Mouse (Mus musculus) embryo, embryonic 11 days (tissue): Measurements from ENCODE around the gene Stau1.

Experiments
- DNase-seq: peaks from one replicate; pipeline ENCODE4 v3.0.0-alpha.2; 2015

Gene Stau1

DNA sequence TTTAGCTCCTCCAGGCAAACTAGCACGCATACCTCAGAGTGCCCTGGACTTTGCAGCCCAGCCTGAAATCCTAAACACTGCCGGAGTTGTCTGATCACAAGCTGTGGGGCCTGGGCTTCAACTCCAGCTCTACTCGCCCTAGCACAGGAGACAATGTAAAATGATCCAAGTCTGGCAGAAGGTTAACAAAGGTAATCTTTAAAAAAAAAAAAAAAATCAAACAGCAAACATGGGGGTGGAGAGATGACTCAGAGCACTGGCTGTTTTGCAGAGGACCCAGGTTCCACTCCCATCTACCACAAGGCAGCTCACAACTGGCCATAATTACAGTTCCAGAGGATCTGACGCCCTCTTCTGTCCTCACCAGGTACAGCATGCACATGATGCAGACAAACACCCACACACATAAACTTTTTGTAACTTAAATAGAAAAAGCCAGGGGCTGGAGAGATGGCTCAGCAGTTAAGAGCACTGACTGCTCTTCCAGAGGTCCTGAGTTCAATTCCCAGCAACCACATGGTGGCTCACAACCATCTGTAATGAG is 12.7 kb downstream of the Stau1 start:
- no peak for DNase-seq

DNA sequence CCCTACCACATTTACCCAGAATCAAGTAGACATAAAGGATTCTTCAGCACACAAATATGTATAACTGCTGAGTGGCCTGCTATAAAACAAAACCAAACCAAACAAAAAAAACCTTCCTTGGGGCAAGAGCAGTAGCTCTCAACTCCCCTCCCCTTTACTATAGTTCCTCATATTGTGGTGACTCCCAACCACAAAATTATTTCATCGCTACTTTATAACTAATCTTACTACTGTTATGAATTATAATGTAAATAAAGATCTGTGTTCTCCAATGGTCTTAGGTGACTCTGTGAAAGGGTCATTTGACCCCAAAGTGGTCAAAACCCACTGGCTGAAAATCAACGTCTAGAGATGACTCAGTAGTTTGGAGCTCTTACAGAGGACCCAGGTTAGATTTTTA is 15.9 kb downstream of the Stau1 start:
- DNase-seq = no peak

DNA sequence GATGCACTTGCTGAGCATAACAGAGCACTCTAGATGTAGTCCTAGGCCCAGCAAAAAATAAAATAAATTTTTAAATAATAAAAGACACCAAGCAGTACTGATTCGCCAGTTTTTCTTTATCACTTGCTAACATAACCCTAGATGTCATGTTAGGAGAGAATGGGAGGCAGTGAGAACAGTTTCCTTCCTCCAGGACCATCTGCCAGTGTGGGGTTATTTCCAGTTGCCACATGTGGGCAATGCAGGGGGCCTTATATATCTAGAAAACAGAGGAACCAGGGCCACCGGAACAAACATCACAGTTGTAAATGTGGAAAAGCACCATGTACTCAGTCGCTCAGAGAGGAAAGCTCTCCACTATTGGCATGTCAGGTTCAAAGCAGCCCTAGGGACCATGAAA is 18.6 kb downstream of the Stau1 start:
- no peak for DNase-seq

DNA sequence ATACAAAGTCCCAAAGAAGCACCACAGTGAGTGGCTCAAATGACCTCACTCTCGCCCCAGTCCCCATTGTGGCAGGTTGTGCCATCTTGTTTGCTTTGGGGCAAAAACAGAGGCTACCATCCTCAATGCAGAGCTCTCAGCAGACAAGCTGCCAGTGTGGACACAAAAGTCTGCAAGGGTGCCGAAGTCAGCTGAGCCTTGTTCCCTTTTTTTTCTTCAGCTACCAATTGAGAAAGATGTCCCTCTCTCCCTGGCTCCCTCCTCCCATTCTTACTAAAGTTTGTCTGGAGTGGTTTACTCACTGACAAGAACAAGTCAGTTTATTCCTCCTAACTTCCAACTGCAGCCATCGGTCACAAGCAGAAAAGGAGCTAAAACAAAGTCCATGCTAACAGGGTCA is 19.7 kb downstream of the Stau1 start:
- DNase-seq = no peak

DNA sequence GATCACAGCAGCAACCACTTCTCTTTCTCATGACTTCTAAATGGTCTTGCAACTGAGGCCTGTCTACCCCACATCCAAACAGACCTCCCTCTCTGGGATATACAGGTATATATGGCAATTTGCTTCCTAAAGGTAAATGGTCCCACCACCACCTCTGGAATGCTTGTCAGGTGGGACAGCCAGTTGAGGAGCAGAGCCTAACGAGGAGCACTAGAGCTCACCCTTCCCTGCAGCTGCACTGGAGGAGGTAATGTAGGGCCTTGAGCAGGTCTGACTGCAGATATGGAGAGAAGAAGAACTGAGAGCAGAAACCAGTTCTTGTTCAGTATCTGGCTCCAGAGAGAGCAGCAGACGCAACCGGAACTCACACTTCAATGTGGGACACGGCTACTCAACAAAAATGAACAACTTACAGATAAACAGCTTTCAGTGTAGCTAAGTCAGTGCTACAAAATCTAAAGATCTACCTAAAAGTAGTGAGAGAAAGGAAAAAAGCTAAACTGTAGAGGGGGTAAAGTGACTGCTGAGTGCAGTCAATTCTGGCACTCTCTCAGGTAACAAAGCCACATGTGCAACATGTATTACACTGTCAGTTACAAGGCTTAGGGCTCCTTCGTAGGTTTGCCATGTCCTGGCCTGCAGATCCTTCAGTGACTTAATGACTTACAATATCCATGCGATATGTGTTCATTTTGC is 21.8 kb downstream of the Stau1 start:
- no peak for DNase-seq

DNA sequence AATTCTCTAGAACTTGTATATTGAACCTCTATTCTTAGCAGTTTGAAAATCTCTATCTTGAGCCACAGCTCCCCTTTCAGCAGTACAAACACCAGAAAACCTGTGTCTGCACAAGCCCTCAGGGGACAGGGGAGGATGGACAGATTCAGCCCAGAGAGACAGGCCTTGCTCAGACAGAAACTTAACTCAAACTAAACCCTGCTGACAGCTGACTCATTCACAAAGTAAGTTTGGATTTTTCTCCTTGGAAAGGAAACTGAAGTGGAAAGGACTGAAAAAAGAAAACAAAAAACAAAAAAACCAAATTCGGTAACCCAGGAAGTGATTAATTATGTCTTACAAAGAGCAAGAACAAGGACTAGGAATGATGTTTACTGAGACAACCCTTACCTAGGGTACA is 22.9 kb downstream of the Stau1 start:
- DNase-seq = no peak

DNA sequence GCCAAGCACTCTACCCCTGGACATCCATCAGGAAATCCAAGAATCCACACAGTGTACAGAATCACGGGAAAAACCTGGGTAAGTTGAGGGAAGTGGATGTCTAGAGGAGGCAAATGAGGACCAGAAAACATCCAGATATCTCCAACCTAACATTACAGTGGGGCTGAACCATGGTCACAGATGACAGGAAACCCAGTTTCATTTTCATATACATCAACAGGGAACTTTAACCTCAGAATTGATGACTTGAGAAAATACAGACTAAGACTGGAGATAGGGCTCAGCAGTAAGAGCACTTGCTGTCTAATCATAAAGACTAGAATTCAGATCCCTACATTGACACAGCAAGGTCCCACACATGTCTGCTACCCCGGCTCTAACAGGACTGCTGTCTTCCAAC is 31.3 kb downstream of the Stau1 start:
- no peak for DNase-seq

DNA sequence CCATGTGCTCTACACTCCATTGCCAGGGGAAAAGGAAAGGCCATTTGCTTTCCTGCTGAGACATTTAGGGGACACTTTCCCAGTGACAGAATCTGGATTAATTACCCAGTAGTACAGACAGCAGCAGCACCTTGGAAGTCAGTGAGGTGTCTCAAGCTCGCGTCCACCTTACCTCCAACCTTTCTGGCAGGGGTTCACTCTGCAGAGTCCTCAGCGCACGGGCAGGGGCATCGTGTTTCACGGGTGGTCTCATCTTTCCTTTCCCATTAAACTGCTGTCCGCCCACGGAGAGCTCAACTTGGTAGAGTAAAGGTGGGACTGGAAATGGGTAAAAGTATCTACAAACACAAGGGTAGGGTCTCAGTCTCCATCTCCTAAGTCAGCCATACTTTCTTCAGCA is 32.8 kb downstream of the Stau1 start:
- DNase-seq = no peak

DNA sequence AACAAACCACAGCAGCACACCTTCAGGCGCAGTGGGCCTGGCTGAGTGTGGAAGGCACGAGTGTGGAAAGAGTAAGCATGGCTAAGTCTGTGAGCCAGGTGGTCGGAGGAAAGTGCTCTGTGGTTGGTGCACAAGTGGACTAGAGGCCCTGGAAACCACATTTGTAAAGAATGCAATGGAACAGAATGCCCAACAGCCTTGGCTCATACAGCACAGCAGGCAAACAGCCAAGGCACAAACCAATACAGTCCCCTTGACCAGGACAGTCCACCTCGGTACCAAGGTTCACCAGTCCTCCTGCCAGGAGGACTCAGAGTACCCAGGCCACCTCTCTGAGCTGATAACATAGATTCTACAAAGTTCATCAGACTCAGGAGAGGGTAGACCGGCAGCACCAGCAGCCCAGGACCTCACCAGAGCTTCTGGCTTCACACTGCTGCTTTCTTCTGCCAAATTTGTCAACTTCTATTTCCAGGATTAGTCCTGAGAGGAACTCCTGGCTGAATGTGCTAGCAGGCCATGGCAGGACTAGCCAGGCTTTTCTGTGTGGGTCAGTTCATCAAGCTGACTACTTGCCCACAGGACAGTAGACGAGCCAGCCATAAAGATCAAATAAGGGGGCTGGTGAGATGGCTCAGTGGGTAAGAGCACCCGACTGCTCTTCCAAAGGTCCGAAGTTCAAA is 35.3 kb downstream of the Stau1 start:
- DNase-seq = no peak

DNA sequence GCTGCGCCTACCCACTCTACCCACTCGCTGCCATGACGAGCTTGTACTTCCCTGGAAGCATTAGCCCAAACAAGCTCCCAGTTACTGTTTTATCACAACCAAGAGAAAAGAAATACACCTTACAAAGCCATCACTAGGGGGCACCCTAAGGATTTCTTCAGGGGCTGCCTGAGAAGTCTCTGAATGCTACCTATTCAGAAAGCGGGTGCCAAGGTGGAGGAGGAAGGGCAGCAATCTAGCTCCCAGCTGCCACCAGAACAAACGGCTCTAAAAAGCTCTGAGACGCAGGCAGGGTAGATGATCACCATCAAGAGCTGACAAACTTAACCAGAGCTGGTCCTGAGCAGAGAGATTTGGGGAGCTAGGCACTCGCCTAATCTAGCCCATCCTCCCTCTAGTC is 39.3 kb downstream of the Stau1 start:
- DNase-seq = peak; percentile 50

DNA sequence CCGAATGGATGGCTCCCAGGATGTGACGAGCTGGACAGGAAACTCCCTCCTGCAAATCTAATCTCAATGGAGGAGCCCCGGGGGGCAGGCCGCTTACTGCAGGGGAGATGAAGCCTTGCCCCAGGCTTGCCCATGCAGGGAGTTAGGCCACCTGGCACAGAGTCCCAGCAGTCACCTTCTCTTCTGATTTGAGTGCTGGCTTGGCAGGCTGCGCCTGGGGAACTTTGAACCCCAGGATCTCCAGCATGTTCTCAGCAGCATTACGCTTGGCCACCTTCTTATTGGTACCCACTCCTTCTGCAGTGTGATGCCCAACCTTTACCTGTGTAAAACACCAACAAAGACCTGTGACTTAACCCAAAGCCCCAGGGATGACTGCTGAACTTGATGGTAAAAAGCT is 43.9 kb downstream of the Stau1 start:
- DNase-seq = no peak

DNA sequence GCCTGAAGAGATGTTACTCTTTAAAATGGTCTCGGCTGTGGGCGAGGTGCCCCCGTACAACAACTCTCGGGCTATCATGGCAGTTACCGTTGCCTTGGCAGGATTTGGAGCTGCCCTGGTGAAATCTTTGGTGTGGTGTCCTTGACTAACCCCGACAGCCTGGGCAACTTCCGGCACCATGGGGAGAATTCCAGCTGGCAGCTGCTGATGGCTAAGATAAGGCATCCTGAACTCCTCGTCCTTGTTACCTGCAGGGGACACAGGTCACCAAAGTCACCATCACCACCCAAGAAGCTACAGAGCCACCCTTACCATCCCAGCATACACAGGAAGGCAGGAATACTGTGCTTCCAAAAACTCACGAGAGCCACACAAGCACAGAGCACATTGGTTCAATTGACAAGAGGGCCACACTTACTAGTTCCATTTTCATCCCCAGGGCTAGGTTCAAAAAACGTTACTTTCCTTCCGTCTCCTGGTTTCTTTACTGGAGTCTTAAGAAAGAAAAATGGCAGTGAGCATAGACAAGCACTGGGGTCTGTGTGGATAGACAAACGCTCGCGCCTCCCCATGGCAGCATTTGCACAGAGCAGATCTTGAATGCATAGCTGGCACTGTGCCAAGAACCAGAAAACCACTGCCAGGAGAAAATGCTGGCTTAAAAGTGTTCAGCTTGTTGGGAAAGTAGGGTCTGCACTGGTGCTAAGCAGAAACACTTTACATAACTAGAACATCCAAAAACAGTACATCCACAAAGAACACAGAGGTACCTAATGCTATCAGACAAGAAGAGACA is 45.0 kb downstream of the Stau1 start:
- DNase-seq = no peak

DNA sequence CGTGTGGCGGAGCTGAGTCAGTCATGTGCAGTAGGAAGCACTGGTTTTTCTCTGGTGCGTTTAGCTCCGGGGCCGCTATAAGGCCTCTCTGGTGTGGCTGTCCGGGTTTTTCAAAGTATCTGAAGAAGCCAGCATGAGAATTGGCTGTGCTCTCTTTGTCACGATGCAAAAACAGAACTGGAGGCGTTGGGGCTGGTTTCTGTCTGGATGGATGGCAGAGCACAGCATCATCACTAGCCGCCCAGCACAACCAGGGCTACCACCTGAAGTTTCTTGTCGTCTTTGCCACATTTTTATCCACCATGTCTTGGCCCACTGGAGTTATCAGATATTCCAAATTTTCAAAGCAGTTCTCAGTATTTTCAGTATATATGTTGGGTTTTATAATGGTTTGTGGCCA is 47.2 kb downstream of the Stau1 start:
- no peak for DNase-seq

DNA sequence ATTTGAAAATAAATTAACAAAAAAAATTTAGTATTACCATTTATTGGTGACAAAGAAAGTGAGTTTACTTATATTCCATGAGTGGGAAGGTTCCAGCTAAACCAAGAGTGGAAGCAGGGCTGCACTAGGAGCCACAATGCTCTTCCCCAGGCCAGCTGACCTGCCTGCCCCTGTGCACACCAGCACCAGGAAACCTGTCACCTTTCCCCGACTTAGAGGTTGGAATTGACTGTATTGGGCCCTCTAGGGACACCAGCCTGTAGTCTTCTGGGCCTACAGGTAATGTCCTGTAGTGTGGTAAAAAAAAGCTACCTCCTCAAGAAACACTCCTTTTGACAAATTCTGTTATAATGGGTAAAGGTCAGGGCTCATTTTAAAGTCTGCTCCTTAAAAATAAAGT is 47.9 kb downstream of the Stau1 start:
- no peak for DNase-seq

DNA sequence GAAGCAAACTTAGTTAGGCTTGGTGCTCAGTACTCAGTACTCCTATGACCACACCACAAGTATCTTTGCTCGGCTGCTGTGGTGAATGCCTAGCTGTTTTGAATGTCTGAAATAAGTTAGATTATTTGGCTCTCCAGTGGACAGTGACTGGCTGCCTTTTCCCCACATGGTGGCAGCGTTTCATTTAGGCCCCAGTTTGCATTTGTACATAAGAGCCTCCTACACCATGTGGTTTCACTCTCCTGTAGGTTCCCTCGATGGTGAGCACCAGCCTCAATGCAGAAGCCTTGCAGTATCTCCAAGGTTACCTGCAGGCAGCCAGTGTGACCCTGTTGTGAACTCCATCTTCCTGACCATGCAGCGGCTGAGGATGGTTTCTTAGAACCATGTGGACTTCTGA is 50.6 kb downstream of the Stau1 start:
- DNase-seq = peak; percentile 41

DNA sequence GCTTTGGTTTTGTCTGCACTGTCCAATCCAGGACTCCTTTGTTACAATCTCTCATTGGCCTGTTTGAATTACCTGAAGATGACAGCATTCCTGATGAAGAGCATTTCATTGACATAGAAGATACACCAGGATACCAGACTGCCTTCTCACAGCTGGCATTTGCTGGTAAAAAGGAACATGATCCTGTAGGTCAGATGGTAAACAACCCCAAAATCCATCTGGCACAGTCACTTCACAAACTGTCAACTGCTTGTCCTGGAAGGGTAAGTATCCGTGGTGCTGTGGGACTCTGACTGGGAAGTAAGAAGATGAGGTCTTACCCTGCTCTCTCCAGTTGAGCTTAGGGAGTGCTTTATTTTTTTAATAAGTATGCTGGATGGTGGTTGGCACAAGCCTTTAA is 51.8 kb downstream of the Stau1 start:
- no peak for DNase-seq

DNA sequence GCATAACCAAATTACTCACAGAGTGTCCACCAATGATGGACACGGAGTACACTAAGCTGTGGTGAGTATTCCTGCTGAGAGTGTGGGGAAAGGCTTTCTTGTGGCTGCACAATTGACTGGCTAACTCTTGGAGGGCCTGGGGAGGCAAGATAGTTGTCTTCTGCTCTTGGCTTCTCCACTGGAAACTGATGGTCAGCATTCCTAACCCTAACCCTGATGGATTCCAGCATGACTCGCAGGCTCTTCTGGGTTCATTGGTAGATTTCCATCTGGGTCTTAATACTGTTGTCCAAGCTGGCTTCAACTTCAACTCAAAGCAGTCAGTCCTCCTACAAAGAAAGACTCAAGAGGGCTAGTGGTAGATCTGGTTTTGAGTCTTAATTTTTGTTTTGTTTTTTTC is 53.0 kb downstream of the Stau1 start:
- no peak for DNase-seq

DNA sequence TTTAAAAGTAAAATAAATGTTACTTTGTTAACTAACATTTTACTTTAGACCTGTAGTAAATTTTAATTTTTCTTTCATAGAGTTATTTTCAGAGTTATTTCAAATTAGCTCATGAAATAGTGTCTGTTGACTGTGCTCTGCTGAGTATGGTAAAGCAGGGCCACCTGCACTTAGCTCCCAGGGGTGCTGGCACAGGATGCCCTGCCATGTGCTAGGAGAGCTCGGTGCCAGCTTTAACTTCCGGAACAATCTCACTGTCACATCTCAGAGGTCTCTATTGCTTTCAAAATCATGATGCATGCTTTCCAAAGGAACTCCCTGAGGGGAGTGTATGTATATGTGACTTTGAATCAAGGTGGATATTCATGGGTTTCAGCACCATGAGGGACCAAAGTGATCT is 59.9 kb downstream of the Stau1 start:
- DNase-seq = no peak

DNA sequence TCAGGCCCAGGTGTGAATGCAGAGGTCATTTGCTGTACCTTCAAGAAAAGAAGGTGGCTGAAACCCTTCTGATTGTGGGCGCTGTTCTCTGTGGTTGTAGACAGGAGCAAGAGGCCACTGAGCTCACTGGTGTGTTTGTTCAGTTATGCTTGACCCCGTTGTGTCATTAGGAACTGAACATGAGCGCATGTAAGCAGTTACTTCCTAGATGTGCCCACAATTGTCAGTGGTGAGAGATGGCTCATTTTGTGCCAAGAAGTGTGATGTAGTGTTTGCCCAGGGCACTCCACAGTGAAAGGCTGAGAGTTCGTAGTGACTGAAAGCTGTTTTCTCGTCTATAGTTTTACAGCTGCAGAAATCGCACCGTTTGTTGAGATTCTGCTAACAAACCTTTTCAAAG is 60.5 kb downstream of the Stau1 start:
- no peak for DNase-seq

DNA sequence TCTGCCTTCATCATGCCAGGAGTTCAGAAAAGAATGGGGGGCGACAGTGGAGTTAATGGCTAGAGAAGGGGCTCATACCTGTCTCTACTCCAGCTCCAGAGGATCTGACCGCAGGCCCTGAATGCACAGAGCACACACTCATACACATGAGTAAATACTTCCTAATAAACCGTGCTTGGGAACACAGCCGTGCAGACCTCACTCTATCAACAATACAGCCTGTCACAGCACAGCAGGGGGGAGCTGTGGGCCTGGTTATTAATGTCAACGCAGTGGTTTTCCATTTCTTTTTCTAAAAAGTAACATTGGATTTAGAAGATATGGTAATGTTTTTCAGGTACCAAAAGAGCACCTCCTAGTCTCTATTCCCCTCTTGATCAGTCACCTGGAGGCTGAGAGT is 61.7 kb downstream of the Stau1 start:
- no peak for DNase-seq

DNA sequence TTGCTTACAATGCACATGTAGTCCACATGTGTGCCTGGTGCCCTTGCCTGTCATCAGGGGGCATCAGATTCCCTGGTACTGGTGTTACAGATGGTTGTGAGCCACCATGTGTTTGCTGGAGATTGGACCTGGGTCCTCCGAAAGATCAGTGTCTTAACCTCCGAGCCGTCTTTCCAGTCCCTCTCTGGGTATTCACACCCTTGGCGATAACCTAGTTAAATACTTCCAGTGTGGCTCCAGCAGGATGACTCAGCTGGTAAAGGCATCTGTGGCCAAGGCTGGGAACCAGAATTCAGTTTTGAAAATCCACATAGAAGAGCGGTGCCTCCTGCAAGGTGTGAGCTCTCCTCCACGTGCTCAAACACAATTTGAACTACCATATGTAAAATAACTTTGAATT is 62.2 kb downstream of the Stau1 start:
- no peak for DNase-seq

DNA sequence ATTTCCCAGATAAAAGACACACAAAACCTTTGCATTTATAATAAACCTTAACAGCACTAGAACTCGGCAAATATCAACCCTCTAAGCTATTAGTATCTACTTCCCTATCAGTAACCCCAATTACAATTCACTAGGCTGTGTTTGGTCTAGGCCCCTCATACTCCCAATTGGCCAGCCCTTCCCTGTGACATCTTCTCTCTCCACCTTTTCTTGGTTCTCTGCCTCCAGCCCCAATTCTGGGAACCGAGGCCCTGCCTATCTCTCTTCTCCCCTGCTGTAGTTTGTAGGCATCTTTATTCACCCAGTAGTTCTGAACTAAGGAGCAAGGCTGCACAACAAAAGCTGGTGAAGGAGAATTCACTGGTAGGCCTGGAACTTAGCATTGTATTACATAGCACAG is 72.1 kb downstream of the Stau1 start:
- DNase-seq = no peak

DNA sequence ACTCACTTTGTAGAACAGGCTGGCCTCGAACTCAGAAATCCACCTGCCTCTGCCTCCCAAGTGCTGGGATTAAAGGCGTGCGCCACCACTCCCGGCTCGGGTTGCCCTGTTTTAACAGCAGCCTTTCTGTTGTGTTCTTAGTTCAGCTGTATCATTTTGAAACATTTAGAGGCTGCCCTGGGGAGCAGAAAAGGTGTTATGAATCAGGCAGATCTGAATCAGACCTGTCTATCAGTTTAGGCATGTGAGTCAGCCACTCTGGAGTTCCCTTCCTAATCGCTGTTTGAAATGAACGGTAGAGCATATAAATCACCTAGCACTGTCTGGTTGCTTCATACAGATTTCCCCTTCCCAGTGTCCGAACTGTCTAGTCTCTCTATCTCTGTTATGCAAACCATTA is 85.6 kb downstream of the Stau1 start:
- no peak for DNase-seq

DNA sequence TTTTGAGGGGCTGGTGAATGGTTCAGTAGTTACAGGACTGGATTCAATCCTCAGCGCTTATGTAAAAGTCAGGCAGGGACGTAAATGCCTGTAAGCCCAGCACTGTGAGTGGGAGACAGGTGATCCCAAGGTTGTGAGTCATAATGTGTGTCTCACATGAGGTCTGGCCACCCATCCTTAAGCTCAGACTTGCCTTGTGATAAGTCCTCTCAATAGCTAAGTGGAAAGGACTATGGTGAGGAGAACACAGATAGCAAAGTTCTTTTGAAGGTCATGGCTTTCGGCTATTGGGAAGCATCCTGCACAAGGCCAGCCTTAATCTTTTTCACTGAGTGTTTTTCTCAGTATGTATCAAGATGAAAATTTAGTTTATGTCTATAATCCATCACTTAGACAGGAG is 86.4 kb downstream of the Stau1 start:
- no peak for DNase-seq
